Mouse (Mus musculus) liver, embryonic 12.5 days (tissue): Measurements from ENCODE around the gene Hmga1b. TPM values are rescaled to one million over a fixed set of nuclear protein-coding genes. Genes with fewer than 3 reads are reported as not detected.

Experiments
- polyA plus RNA-seq: library from polyadenylated mRNA; unstranded; fragments of >200 nt; fragmentation: Nextera tagmentation; extraction: Ambion mirVana; gene quantifications from 2 replicates; pipeline ENCODE4 v1.2.1, GENCODE M21; 2016

Hmga1b gene
- polyA plus RNA-seq, 1 experiment from 2014 or later, result 7.3 TPM

Other genes starting within 250 kb of the Hmga1b start
- 8.5 and 9.6 TPM in 2 replicates for gene Gcgr, start 232.1 kb upstream of the Hmga1b start, polyA plus RNA-seq
- gene Mcrip1, start 213.1 kb upstream of the Hmga1b start, polyA plus RNA-seq, result 60.4 and 61.8 TPM in 2 replicates
- gene Ppp1r27, start 211.7 kb upstream of the Hmga1b start, polyA plus RNA-seq, result not detected in 2 replicates
- 443 and 468 TPM in 2 replicates for gene P4hb, start 189.5 kb upstream of the Hmga1b start, polyA plus RNA-seq
- gene Arhgdia, start 181.2 kb upstream of the Hmga1b start, polyA plus RNA-seq, result 337 and 356 TPM in 2 replicates
- 542 and 545 TPM in 2 replicates for gene Alyref, start 164.4 kb upstream of the Hmga1b start, polyA plus RNA-seq
- gene Anapc11, start 164.4 kb upstream of the Hmga1b start, polyA plus RNA-seq, result 118 and 120 TPM in 2 replicates
- gene Npb, start 154.3 kb upstream of the Hmga1b start, polyA plus RNA-seq, result 5.0 and 6.6 TPM in 2 replicates
- gene Pcyt2, start 144.9 kb upstream of the Hmga1b start, polyA plus RNA-seq, result 135 and 142 TPM in 2 replicates
- 43.1 and 45.3 TPM in 2 replicates for gene Sirt7, start 137.6 kb upstream of the Hmga1b start, polyA plus RNA-seq
- 53.4 and 58.3 TPM in 2 replicates for gene Mafg, start 129.2 kb upstream of the Hmga1b start, polyA plus RNA-seq
- 11.0 and 11.3 TPM in 2 replicates for gene Pycr1, start 119.0 kb upstream of the Hmga1b start, polyA plus RNA-seq
- gene Myadml2, start 114.6 kb upstream of the Hmga1b start, polyA plus RNA-seq, result 0.23 and 0.47 TPM in 2 replicates
- gene Notum, start 101.6 kb upstream of the Hmga1b start, polyA plus RNA-seq, result 0.31 and 0.38 TPM in 2 replicates
- gene Aspscr1, start 89.8 kb upstream of the Hmga1b start, polyA plus RNA-seq, result 65.1 and 65.2 TPM in 2 replicates
- 130 and 137 TPM in 2 replicates for gene Cenpx, start 49.1 kb upstream of the Hmga1b start, polyA plus RNA-seq
- gene Lrrc45, start 48.9 kb upstream of the Hmga1b start, polyA plus RNA-seq, result 23.3 and 23.6 TPM in 2 replicates
- 2.8 and 3.1 TPM in 2 replicates for gene Rac3, start 41.3 kb upstream of the Hmga1b start, polyA plus RNA-seq
- 8.4 and 10.0 TPM in 2 replicates for gene Dcxr, start 35.5 kb upstream of the Hmga1b start, polyA plus RNA-seq
- gene Cbr2, start 30.7 kb upstream of the Hmga1b start, polyA plus RNA-seq, result 0.13 TPM in 1 of 2 replicates, not detected in the other
- gene Rfng, start 21.4 kb downstream of the Hmga1b start, polyA plus RNA-seq, result 22.4 and 22.9 TPM in 2 replicates
- 128 and 135 TPM in 2 replicates for gene Gps1, start 21.5 kb downstream of the Hmga1b start, polyA plus RNA-seq
- 99.5 and 100.0 TPM in 2 replicates for gene Dus1l, start 33.6 kb downstream of the Hmga1b start, polyA plus RNA-seq
- 35.9 and 40.3 TPM in 2 replicates for gene Fasn, start 61.8 kb downstream of the Hmga1b start, polyA plus RNA-seq
- gene Ccdc57, start 170.1 kb downstream of the Hmga1b start, polyA plus RNA-seq, result 2.9 and 3.2 TPM in 2 replicates
- gene Slc16a3, start 185.7 kb downstream of the Hmga1b start, polyA plus RNA-seq, result 166 and 170 TPM in 2 replicates
- 58.4 and 61.1 TPM in 2 replicates for gene Csnk1d, start 228.5 kb downstream of the Hmga1b start, polyA plus RNA-seq